Mouse (Mus musculus) left cerebral cortex, adult 8-10 months (tissue): Measurements from ENCODE around the gene Rplp0. TPM values are rescaled to one million over a fixed set of nuclear protein-coding genes. Genes with fewer than 3 reads are reported as not detected.
"Not testable (repeated sequence)": the region's sequence is repeated elsewhere in the genome, so short reads cannot be mapped to it uniquely, and the experiment has no call there.

ENCODE experiments used
- DNase-seq, 2 experiments: peaks; one replicate each; pipeline ENCODE4 v3.0.0; 2022; ENCODE audit warnings: low spot score in 2 of 2
- total RNA-seq, 4 experiments: library from RNA; stranded (reverse); gene quantifications; 2 replicates each; pipeline ENCODE4 v1.2.4; 2022

Rplp0 gene
- total RNA-seq, result 100 to 1,000 TPM; 188 to 223 (median 203) TPM

GRCm38 (mm10) chr5:115559237-115560101 is at the start of gene Rplp0:
Gene Rplp0, plus strand, starts transcription at chr5:115559467.
- peak; percentile 98 to 100 for DNase-seq

- DNase-seq, result no peak
Observed at GRCm38 (mm10) chr5:115509790-115510689, 49.2 kb upstream of the Rplp0 start.

GRCm38 (mm10) chr5:115512375-115512774 is 46.9 kb upstream of the Rplp0 start:
- DNase-seq, result no peak

GRCm38 (mm10) chr5:115513246-115513645 is 46.0 kb upstream of the Rplp0 start:
- DNase-seq, result no peak

- DNase-seq, result no peak
Observed at GRCm38 (mm10) chr5:115513721-115514120, 45.5 kb upstream of the Rplp0 start.

- DNase-seq, result no peak
Observed at GRCm38 (mm10) chr5:115514346-115514745, 44.9 kb upstream of the Rplp0 start.

- DNase-seq, result no peak
Observed at GRCm38 (mm10) chr5:115514896-115515587, 44.2 kb upstream of the Rplp0 start.

- no peak for DNase-seq
Observed at GRCm38 (mm10) chr5:115516081-115516907, 43.0 kb upstream of the Rplp0 start.

GRCm38 (mm10) chr5:115516908-115517307 is 42.4 kb upstream of the Rplp0 start:
- DNase-seq, result no peak

- DNase-seq, result no peak
Observed at GRCm38 (mm10) chr5:115517501-115517900, 41.8 kb upstream of the Rplp0 start.

- DNase-seq, result not testable (repeated sequence)
Observed at GRCm38 (mm10) chr5:115518214-115518613, 41.1 kb upstream of the Rplp0 start.

GRCm38 (mm10) chr5:115520325-115520869 is 38.9 kb upstream of the Rplp0 start:
- DNase-seq, result no peak

GRCm38 (mm10) chr5:115521553-115522461 is 37.5 kb upstream of the Rplp0 start:
- no peak for DNase-seq

- no peak for DNase-seq
Observed at GRCm38 (mm10) chr5:115522531-115522930, 36.7 kb upstream of the Rplp0 start.

GRCm38 (mm10) chr5:115522981-115523499 is 36.2 kb upstream of the Rplp0 start:
- no peak for DNase-seq

GRCm38 (mm10) chr5:115523971-115524370 is 35.3 kb upstream of the Rplp0 start:
- no peak for DNase-seq

- no peak for DNase-seq
Observed at GRCm38 (mm10) chr5:115524471-115524870, 34.8 kb upstream of the Rplp0 start.

GRCm38 (mm10) chr5:115525416-115525815 is 33.9 kb upstream of the Rplp0 start:
- DNase-seq, result no peak

GRCm38 (mm10) chr5:115525943-115526342 is 33.3 kb upstream of the Rplp0 start:
- no peak for DNase-seq
